Mouse (Mus musculus): ENCODE measurements around the gene Lsp1. TPM values are rescaled to one million over a fixed set of nuclear protein-coding genes. Genes with fewer than 3 reads are reported as not detected.

Lsp1 gene
- polyA plus RNA-seq, 1 experiment from 2014 or later, result 61.8 TPM

- Histone ChIP-seq H3K4me3 (ENCODE audit: low read depth, low read length) (peak overlapping the region; percentile 32), H3K27me3 (replicated peaks; ENCODE audit: control insufficient read depth, insufficient read depth, low read length) (no peaks in the 10 kb centered on the region), H3K9me3 (ENCODE audit: control insufficient read depth) (no peaks in the 10 kb centered on the region), H3K4me2 (replicated peaks; ENCODE audit: low read depth) (peak overlapping the region; percentile 55), H3K4me1 (replicated peaks; ENCODE audit: control insufficient read depth, insufficient read depth, low read length) (no peaks in the 10 kb centered on the region), H3K9ac (ENCODE audit: low read depth, low read length) (peak overlapping the region; percentile 54), H3K27ac (ENCODE audit: low read depth, low read length) (peak overlapping the region; percentile 78), H3K36me3 (ENCODE audit: control insufficient read depth, insufficient read depth) (no peaks in the 10 kb centered on the region)
- 54% methylated on average over 7 of the region's 7 CpGs for WGBS
- ATAC-seq, result no peak
- TF ChIP-seq CTCF (IDR thresholded peaks at IDR 0.05; ENCODE audit: low read depth), result no peak
These were observed 15.0 kb downstream of the Lsp1 start for GRCm38 (mm10) chr7:142475641-142476040.

- no peak for ATAC-seq
- Histone ChIP-seq H3K27me3 (replicated peaks; ENCODE audit: control insufficient read depth, insufficient read depth, low read length) (no peaks in the 10 kb centered on the region), H3K9ac (ENCODE audit: low read depth, low read length) (peak overlapping the region; percentile 54), H3K4me2 (replicated peaks; ENCODE audit: low read depth) (peak overlapping the region; percentile 55), H3K36me3 (ENCODE audit: control insufficient read depth, insufficient read depth) (no peaks in the 10 kb centered on the region), H3K4me1 (replicated peaks; ENCODE audit: control insufficient read depth, insufficient read depth, low read length) (peaks cover under 1% of the 10 kb centered on the region; the same call in 1 of the 2 replicates), H3K27ac (ENCODE audit: low read depth, low read length) (peak overlapping the region; percentile 78), H3K9me3 (ENCODE audit: control insufficient read depth) (no peaks in the 10 kb centered on the region), H3K4me3 (ENCODE audit: low read depth, low read length) (peak overlapping the region; percentile 32)
- WGBS, result 68% methylated on average over 5 of the region's 5 CpGs
- no peak for TF ChIP-seq CTCF (IDR thresholded peaks at IDR 0.05; ENCODE audit: low read depth)
These were observed 15.7 kb downstream of the Lsp1 start for GRCm38 (mm10) chr7:142476271-142476670.

GRCm38 (mm10) chr7:142476795-142477452 is 16.3 kb downstream of the Lsp1 start:
- no peak for TF ChIP-seq CTCF (IDR thresholded peaks at IDR 0.05; ENCODE audit: low read depth)
- Histone ChIP-seq H3K9ac (ENCODE audit: low read depth, low read length) (peak overlapping the region; percentile 54), H3K36me3 (ENCODE audit: control insufficient read depth, insufficient read depth) (no peaks in the 10 kb centered on the region), H3K9me3 (ENCODE audit: control insufficient read depth) (no peaks in the 10 kb centered on the region), H3K4me3 (ENCODE audit: low read depth, low read length) (peak overlapping the region; percentile 32; the same call in 1 of the 2 replicates), H3K27me3 (replicated peaks; ENCODE audit: control insufficient read depth, insufficient read depth, low read length) (no peaks in the 10 kb centered on the region), H3K4me1 (replicated peaks; ENCODE audit: control insufficient read depth, insufficient read depth, low read length) (peaks cover 4% of the 10 kb centered on the region; the same call in 1 of the 2 replicates), H3K4me2 (replicated peaks; ENCODE audit: low read depth) (peak overlapping the region; percentile 55), H3K27ac (ENCODE audit: low read depth, low read length) (peak overlapping the region; percentile 78; the same call in 1 of the 2 replicates)
- no peak for ATAC-seq
- 69% methylated on average over 13 of the region's 13 CpGs for WGBS

GRCm38 (mm10) chr7:142478001-142478400 is 17.4 kb downstream of the Lsp1 start:
- Histone ChIP-seq H3K27ac (ENCODE audit: low read depth, low read length) (no peak overlapping the region; the same call in 1 of the 2 replicates), H3K9me3 (ENCODE audit: control insufficient read depth) (no peaks in the 10 kb centered on the region), H3K4me1 (replicated peaks; ENCODE audit: control insufficient read depth, insufficient read depth, low read length) (peaks cover 4% of the 10 kb centered on the region; the same call in 1 of the 2 replicates), H3K4me2 (replicated peaks; ENCODE audit: low read depth) (peak overlapping the region; percentile 55), H3K4me3 (ENCODE audit: low read depth, low read length) (peak overlapping the region; percentile 17; the same call in 1 of the 2 replicates), H3K9ac (ENCODE audit: low read depth, low read length) (no peak overlapping the region), H3K36me3 (ENCODE audit: control insufficient read depth, insufficient read depth) (no peaks in the 10 kb centered on the region), H3K27me3 (replicated peaks; ENCODE audit: control insufficient read depth, insufficient read depth, low read length) (no peaks in the 10 kb centered on the region)
- no peak for ATAC-seq
- 76% methylated on average over 6 of the region's 6 CpGs for WGBS
- no peak for TF ChIP-seq CTCF (IDR thresholded peaks at IDR 0.05; ENCODE audit: low read depth)

- peak overlapping the region; percentile 34; the same call in 1 of the 2 replicates for H3K9ac ChIP-seq (ENCODE audit: low read depth, low read length)
- peaks cover 4% of the 10 kb centered on the region; the same call in 1 of the 2 replicates for H3K4me1 ChIP-seq (replicated peaks; ENCODE audit: control insufficient read depth, insufficient read depth, low read length)
- ATAC-seq, result no peak
- no peak for TF ChIP-seq CTCF (IDR thresholded peaks at IDR 0.05; ENCODE audit: low read depth)
- H3K4me3 ChIP-seq (ENCODE audit: low read depth, low read length), result no peak overlapping the region
- no peaks in the 10 kb centered on the region for H3K27me3 ChIP-seq (replicated peaks; ENCODE audit: control insufficient read depth, insufficient read depth, low read length)
- no peak overlapping the region for H3K27ac ChIP-seq (ENCODE audit: low read depth, low read length)
- H3K4me2 ChIP-seq (replicated peaks; ENCODE audit: low read depth), result peak overlapping the region; percentile 55
- WGBS, result 69% methylated on average over 2 of the region's 2 CpGs
- no peaks in the 10 kb centered on the region for H3K9me3 ChIP-seq (ENCODE audit: control insufficient read depth)
- no peaks in the 10 kb centered on the region for H3K36me3 ChIP-seq (ENCODE audit: control insufficient read depth, insufficient read depth)
These were observed 18.0 kb downstream of the Lsp1 start for GRCm38 (mm10) chr7:142478574-142478973.

- Histone ChIP-seq H3K36me3 (ENCODE audit: control insufficient read depth, insufficient read depth) (peaks cover 5% of the 10 kb centered on the region; the same call in 1 of the 2 replicates), H3K9me3 (ENCODE audit: control insufficient read depth) (no peaks in the 10 kb centered on the region), H3K4me1 (replicated peaks; ENCODE audit: control insufficient read depth, insufficient read depth, low read length) (peaks cover 4% of the 10 kb centered on the region; the same call in 1 of the 2 replicates), H3K27me3 (replicated peaks; ENCODE audit: control insufficient read depth, insufficient read depth, low read length) (no peaks in the 10 kb centered on the region), H3K9ac (ENCODE audit: low read depth, low read length) (no peak overlapping the region), H3K4me2 (replicated peaks; ENCODE audit: low read depth) (0 out of 2 replicates have a peak overlapping the region, but pooled peaks have one; percentile 17), H3K27ac (ENCODE audit: low read depth, low read length) (no peak overlapping the region), H3K4me3 (ENCODE audit: low read depth, low read length) (no peak overlapping the region)
- TF ChIP-seq CTCF (IDR thresholded peaks at IDR 0.05; ENCODE audit: low read depth), result no peak
- ATAC-seq, result no peak
These were observed 18.7 kb downstream of the Lsp1 start for GRCm38 (mm10) chr7:142479307-142479706.
